Mouse (Mus musculus): Measurements from ENCODE around the gene Ddx58. TPM values are rescaled to one million over a fixed set of nuclear protein-coding genes. Genes with fewer than 3 reads are reported as not detected.

The Ddx58 gene
- total RNA-seq, 4 experiments from 2014 or later = 3.7 to 8.2 (median 6.8) TPM

DNA sequence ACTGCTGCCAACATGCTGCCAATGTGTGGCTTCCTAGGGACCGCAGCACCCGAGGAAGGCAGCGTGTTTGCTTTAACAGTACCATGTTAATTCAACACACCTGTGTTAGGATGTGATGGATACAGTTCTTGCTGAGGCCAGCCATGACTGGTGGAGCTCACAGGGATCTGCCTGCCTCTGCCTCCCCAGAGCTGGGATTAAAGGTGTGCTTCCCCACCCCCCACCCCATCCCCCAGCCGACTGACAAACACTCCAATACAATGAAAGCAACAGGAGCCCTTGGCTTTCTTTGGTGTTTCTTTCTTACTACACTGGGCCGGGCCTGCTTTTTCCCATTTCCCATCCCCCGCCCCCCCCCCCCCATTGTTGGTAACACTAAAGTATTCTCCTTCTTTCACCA lies 5.4 kb downstream of the Ddx58 start:
- no peak for DNase-seq (ENCODE audit: low spot score in 2 of 2)

DNA sequence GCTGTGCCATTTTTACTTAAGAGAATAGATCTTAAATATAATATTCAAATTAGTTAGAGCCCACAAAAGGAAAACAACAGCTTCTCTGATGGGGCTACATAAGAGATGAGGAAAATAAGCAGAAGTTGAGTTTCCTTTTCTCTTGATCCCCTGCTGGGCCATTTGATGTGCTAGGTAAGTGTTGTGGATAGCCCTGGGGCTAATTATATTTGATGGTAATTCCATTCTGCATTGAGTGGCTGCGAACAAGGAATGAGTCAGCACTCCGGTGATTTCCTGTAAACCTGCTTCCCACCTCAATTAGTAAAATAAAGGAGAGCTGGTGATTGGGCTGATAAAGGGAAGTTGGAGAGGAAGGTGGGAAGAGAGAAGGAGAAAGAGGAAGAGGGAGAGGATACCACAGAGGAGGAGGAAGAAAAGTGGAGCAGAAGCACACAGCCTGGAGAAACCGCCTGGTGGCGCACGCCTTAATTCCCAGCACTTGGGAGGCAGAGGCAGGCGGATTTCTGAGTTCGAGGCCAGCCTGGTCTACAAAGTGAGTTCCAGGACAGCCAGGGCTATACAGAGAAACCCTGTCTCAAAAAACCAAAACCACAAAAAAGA lies 6.5 kb downstream of the Ddx58 start:
- no peak for DNase-seq (ENCODE audit: low spot score in 2 of 2)

DNA sequence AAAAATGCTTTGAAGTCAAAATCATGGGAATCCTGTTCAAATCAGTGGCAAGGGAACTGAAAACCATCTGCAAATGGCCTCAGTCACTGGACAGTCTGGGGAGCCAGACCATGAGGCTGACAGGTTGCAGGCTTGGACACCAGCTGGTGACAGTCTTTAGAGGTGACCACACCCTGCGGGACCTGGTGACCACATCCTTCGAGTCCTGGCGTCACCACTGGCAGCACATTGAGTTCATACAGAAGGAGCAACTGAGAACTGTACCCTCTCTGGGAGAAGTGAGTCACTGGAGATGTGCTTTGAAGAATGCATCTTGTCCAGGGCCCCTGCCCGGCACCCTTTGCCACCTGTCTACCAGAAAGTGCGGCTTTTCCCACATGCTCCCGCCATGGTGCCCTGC lies 9.9 kb downstream of the Ddx58 start:
- no peak for DNase-seq (ENCODE audit: low spot score in 2 of 2)

DNA sequence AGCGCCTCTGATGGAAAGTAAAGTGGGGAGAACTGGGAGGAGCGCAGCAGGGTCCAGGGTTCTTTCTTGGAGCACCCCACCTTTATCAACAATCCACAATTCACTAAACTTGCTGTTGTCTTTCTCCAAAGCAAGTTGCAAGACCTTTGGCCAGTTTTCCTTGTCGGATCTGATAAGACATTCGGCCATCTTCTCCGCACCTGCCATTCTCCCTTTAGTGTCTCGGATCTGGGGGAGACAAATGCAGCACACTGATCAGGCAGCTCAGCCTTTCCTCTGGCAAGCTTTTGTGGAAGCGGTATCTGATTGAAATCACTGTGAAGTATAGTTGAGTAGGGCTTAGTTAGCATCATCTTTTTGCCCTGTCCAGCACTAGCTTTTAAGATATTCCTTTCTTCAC lies 11.7 kb downstream of the Ddx58 start:
- DNase-seq (ENCODE audit: low spot score in 2 of 2) = no peak

DNA sequence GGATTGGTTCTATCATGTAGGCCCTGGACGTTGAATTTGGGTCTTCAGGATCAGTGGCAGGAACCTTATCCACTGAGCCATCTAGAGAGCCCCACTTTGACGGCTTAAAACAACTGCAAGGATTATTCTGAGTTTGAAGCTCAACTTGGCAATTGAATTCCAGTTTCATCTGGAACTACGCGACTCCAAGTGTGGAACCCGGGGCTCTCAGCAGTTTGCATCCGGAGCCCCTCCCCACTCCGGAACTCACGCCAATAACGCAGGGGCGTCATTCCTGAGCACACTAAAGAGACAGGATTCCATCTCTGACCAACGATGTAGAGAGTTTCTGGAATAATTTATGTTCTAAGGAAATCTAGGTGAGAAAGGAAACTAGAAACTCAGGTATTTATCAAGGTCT lies 12.5 kb downstream of the Ddx58 start:
- no peak for DNase-seq (ENCODE audit: low spot score in 2 of 2)

DNA sequence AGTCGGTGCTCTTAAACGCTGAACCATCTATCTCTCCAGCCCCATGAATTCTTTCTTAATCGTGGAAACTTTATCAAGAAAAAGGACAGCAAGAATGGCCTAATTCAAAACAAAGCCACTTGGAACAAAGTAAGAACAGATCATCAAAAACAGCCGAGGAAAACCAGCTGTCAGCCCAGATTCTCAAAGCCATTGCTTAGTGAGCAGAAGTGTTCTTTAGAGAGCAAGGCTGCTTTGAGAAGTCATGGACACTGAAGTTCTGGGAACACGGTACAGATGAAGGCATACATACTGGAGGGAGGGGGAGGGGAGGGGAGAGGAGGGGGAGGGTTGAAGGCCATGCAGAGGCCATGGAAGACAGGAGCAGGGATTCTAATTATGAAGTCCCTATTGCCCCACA lies 13.5 kb downstream of the Ddx58 start:
- no peak for DNase-seq (ENCODE audit: low spot score in 2 of 2)

DNA sequence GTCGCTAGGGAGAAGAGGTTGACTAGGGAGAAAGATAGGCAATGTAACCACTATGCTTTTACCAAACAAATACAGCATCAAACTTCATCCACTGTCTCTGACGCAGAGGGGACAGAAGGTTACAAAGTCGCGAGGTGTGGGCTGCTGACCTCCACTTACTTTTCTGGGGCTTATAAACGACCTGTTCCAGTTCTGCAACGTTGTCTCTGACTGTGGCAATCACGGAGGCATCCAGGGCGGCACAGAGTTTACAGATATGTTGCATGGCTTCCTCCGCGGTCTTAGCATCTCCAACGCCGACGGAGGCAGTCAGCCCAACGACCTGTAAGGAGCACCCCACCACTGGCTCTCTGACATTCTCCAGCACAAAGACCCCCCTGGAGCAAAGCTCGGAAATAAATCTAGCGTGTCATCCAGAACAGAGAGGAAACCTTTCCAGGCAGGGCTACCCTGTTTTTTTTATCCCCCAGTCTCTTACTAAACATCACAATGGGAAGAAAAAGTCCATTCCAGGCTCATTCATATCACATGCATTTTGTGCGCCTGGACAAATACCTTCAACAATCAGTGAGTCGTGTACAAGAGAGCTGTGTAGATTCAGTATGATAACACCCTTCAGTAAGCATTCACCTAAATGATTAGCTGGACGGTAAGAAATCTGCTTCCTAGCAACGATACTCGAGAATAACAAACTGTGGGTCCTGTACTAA lies 17.6 kb downstream of the Ddx58 start:
- DNase-seq (ENCODE audit: low spot score in 2 of 2) = no peak

DNA sequence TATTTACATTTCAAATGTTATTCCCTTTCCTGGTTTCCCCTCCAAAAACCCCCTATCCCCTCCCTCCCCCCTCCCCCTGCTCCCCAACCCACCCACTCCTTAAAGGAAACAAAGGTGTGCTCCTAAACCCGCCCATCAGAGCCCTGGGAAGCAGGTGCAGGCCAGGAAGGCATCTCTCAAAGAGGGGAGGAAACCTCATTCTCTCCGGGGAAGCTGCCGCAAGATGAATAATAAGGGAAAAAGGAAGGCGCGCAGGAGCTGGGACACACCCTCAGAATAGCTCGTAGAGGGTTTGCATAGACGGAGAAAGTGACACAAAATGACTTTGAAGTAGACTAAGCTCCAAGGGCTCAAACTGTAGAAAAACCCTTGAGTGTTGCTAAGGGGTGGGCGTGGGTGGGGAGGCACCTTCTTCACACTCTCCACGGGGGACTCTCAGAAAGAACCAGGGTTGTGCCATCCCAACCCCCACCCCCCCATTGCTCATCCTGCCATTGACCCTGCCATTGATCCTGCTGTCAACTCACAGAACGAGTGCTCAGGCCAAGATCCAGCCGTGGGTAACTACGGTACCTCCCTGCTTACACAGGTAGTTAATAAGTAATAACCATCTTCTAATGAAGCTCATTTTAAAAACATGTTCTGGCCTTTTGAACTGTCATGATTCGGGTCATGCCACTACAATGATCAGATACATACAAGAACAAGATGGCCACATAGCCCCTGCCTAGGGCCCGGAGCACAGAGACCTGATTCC lies 18.4 kb downstream of the Ddx58 start:
- no peak for DNase-seq (ENCODE audit: low spot score in 2 of 2)

DNA sequence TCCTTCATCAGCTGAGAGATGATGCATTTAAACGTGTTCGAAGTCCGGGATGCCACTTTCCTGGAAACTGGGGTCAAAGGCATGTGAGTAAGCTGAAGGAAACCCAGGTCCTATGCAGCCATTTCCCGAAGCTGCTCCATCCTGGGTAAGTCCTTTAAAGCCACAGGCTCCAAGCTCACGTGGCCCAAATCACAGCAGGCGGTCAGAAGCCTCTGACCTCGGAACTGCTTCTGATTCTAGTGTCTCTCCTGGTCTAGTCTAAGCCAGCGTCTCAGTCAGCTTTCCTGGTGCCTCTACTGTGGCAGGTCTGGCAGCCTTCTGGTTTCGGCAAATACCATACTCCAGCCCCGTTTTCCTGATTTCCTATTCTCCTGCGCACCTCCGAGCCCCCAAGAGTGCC lies 19.2 kb downstream of the Ddx58 start:
- DNase-seq (ENCODE audit: low spot score in 2 of 2) = no peak

DNA sequence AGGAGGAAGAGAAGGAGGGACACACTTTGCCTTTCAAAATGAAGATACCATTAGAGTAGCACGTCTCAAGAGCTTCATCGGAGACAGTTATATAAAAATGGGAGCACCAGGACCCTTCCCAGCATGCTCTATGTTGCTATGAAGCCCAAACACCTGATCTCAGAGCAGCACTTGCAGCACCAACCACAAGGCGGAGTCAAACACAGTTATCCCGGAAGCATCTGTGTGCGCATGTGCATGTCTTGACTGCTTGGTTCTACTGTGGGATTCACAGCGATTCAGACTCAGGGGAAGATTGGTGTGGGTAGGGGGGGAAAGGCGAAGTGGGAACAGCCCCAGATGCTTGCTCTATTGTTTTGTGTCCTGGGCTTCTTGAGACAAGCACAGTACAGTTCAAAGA lies 21.2 kb downstream of the Ddx58 start:
- no peak for DNase-seq (ENCODE audit: low spot score in 2 of 2)

DNA sequence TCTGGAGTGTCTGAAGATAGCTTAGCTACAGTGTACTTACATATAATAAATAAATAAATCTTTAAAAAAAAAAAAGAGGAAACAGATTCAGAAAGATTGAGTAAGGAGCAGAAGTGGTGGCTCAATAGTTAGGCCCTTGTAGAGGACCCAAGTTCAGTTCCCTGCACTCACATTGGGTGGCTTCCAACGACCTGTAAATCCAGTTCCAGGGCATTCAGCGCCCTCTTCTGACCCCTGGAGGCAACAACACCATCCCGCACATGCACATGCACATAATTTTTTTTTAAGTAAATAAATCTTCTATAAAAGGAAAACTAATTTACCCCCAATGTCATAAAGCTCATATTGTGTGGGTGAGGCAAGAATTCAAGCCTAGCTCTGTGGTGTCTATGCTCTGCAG lies 21.7 kb downstream of the Ddx58 start:
- no peak for DNase-seq (ENCODE audit: low spot score in 2 of 2)

DNA sequence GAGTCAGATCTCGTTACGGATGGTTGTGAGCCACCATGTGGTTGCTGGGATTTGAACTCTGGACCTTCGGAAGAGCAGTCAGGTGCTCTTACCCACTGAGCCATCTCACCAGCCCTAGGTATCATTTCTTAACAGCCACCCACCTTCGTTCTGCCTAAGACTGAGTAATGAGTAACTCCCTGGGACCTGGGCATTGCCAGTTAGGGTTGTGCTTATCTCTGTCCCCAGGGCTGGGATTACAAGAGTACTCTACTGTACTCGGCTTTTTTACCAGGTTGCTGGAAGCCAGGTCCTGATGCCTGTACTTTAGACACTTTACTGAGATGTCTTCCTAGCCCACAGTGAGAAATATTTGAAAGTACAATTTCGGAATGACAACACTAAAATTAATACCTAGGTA lies 27.5 kb downstream of the Ddx58 start:
- DNase-seq (ENCODE audit: low spot score in 2 of 2) = no peak

DNA sequence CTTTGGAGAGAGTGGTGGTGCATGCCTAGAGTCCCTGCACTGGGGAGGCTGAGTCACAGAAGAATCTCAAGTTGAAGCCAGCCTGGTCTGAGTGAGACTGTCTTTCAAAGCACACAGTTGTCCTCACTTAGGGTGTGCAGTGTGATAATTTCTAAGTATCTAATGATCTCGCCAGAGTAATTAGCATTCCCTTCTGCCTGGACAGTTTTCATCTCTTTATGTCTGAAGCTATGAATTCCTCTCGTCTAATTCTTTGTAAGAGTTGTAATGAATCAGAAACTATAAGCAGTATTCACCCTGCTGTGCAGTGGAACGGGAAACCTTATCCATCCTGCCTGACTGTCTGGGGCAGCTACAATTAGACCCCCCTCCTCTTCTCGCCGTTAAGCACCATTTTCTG lies 31.9 kb downstream of the Ddx58 start:
- DNase-seq (ENCODE audit: low spot score in 2 of 2) = no peak

DNA sequence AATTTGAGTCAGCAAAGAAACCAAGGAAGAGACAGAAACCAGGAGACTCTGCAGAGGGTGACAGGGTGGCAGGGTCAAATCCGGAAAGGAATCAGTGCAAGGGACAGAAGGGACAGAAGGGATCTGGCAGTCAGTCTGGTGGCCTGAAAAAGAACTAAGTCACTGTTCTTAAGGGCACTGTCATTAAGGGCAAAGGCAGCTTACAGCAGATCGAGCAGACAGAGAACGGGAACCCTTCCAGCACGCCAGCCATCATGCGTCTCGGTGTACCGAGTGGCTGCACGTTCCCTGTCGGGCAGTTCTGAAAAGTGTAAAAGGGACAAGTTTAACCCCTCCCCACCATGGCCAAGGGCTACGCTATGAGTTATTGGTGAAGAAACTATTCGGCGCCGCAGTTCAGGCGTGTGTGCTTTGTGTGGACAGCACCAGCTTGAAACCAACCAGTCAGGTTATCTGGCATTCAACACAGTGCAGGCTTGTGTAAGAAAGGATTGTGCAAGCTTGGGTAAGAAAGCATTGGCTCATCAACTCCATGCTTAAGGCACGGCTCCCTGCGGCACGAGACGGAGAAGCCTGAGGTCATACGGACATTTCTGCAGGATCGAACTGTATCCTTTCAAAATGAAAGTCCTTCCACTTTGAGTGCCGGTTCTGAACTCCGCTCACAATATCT lies 34.3 kb downstream of the Ddx58 start:
- no peak for DNase-seq (ENCODE audit: low spot score in 2 of 2)

DNA sequence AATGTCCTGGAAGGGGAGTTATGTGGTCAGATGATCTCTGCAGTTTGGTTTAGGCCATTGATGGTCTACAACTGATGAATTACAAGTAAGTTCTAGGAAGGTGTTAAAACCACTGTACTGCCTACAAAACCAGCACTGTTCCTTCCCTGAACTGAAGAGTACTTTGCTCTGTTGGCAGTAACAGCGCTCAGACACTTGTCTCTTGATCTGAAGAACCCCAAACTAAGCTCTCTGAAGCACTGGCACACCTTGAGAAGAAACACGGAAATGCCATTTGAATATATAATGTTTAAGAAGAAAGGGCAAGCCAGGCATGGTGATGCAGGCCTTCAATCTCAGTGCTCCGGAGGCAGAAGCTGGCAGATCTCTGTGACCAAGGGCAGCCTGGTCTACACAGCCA lies 35.3 kb downstream of the Ddx58 start:
- no peak for DNase-seq (ENCODE audit: low spot score in 2 of 2)

DNA sequence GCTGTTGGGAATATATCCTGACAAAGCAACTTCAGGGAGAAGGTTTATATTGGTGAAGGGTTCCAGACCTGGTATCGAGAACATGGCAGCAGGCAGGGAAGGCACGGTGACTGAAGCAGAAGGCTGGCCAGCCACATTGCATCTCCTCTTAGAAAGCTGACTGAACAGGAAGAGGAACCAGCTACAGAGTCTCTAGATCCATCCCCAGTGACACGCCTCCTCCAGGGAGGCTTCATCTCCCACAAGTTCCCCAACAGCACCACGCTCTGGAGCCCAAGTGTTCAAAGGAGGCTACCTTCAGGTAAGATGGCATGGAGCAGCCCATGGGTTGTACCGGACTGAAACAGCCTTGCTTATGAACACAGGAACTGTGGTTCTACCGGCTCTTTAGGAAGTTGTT lies 37.4 kb downstream of the Ddx58 start:
- no peak for DNase-seq (ENCODE audit: low spot score in 2 of 2)

DNA sequence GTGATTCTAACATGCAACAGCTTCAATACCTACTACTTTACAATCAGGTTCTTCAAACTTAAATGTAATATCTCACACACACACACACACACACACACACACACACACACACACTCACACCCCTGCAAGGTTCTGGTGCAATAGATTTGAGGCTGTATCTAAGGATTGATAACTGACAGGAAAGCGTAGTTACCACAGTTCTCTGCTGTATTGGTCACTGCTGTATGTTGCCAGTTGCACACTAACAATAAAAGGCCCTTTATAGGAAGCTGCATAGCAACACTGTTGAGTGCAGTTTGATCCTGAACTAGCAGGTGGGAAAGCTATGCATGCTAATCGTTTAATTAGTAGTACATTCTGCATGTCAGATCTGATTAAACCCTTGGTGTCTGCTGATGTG lies 44.3 kb downstream of the Ddx58 start:
- DNase-seq (ENCODE audit: low spot score in 2 of 2) = no peak

DNA sequence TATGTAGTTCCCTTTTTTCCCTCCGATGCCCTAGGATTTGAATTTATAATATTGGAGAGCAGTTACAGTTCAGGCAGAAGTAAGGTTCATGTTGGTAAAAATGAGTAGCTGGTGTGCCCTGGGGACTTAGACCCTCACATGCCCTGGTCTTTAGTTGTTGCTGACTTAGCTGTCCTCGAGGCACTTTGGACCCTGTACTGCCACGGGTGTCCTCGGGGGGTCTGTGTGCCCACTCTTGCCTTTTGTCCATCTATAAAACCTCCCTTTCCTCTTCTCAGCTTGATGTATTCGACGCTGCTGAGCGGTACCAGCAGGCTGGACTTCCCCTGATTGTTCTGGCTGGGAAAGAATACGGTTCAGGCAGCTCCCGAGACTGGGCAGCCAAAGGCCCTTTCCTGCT lies 46.2 kb downstream of the Ddx58 start:
- no peak for DNase-seq (ENCODE audit: low spot score in 2 of 2)

DNA sequence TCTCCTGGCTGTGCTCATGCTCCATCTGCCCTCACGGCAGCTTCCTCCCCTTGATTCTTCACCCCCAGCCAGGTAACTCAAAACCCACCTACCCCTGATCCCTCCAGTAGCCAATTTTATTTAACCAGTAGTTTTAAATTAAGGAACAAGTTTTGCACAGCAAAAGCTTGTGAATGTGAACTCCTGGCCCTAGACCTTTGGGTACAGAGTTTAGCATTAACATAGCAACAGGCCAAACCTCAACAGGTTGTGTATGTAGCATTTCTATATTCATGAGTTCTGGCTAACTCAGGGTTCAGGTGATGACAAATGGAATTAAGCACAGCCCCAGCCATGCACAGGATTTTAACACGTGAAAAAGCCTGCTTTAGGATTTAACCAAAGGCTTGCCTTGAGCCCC lies 47.4 kb downstream of the Ddx58 start:
- DNase-seq (ENCODE audit: low spot score in 2 of 2) = no peak

DNA sequence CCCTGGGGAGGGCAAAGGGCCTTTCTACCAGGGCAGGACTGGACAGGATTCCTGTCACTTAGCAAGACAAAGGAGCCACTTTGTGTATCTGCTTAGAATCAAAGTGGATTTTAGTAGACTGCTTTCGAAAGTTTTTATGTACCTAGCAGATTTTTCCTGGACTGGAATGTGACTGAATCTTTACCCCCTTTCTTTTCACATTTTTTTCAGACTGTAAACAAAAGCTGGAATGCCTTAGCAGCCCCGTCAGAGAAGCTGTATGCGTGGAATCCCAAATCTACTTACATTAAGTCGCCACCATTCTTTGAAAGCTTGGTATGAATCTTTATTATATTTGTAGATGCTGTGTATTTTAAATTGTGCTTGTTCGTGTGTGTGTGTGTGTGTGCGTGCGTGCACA lies 51.7 kb downstream of the Ddx58 start:
- DNase-seq (ENCODE audit: low spot score in 2 of 2) = no peak

DNA sequence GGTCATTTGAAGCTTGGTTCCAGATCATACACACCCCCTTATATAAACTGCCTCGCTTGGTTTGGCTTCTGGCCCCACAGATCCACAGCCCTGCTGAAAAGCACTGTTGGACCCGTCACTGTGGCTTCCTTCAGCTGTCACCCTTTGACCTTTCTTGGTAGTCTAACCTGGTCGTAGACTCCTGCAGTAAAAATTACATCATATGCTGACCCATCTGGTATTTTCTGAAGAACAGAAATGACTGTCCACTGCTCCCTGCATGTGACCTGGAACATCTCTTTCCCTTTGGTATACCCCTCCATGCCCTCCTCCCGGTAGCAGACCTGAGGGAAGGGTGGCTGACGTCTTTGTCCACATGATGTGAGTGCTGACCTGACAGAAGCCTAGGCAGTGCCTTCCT lies 55.2 kb downstream of the Ddx58 start:
- no peak for DNase-seq (ENCODE audit: low spot score in 2 of 2)

DNA sequence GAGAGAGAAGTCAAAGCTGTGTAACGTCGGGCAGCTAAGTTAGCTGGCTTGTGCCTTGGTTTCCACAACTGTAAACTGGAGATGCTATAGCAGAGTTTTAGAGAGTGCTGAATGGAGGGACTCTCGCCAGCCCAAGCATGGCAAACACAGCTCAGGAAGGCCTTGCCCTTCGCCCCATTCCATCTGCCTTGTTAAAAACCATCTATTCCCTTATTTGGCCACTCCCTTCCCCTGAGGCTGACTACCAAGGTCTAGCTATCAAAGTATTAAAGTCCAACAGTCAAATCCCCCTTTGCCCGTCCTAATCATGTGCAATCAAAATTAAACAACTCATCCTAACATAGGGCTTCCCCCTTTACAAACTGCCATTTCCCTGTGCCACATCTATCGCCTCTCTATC lies 55.8 kb downstream of the Ddx58 start:
- no peak for DNase-seq (ENCODE audit: low spot score in 2 of 2)
